Mouse (Mus musculus) lung, postnatal 0 days (tissue): Measurements from ENCODE around the gene Ip6k2.

Experiments
- CTCF ChIP-seq: IDR thresholded peaks from 2 replicates; pipeline ENCODE4 v1.5.1; 2016; ENCODE audit warnings: antibody characterized with exemption, mild to moderate bottlenecking
- EP300 ChIP-seq: IDR thresholded peaks from 2 replicates; pipeline ENCODE4 v1.6.1; 2016; ENCODE audit warnings: antibody characterized with exemption, mild to moderate bottlenecking, control low read depth

DNA sequence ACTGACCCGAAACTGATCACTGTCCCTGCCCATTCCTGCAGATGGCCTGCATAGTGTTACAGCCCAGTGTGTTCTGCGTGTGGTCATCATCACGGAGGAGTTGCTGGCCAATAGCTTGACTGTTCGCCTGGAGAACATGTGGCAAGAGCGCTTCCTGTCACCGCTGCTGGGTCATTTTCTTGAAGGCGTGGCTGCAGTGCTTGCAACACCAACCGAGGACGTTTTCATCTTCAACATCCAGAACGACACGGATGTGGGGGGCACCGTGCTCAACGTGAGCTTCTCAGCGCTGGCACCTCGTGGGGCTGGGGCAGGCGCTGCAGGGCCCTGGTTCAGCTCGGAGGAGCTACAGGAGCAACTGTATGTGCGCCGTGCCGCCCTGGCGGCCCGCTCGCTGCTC, 48.0 kb downstream of the Ip6k2 start:
- TF ChIP-seq EP300, result no peak
- TF ChIP-seq CTCF, result no peak
